Mouse (Mus musculus): ENCODE data around the gene Hnrnpl.
A peak's percentile ranks its signal among the peaks of the same experiment; 100 is the strongest.

DNA sequence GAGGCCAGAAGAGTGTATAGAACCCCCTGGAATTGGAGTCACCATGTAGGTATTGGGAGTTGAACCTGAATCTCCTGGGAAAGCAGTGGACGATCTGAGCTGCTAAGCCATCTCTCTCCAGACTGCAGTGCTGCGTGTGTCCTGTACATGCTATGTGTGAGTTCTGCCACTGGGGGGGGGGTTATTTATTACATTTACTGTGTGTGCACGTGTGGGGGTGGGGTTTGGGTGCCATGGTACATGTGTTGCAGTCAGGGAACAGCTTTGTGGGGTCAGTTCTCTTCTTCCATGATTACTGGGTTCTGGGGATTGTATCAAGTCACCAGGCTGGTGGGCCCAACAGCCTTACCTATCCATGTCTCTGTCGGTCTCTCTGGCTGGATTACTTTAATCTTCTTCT, 1.5 kb upstream of the Hnrnpl start:
- TF ChIP-seq EP300 (IDR thresholded peaks at IDR 0.05; ENCODE audit: insufficient read depth, low read depth, low read length) (no peak), CTCF (IDR thresholded peaks at IDR 0.05) (peak; percentile 20; the same call in 1 of the 2 replicates)

All from heart, adult 2 months (tissue).